Mouse (Mus musculus) intestine, embryonic 15.5 days (tissue): ENCODE data around the gene Slc29a1. TPM values are rescaled to one million over a fixed set of nuclear protein-coding genes. Genes with fewer than 3 reads are reported as not detected.

Source experiments
- ATAC-seq: fragments of 200-750 bp; cut with Nextera tagmentation; 2 replicates; pipeline ENCODE4 v1.8.0; 2017; ENCODE audit warnings: moderate TSS enrichment, moderate library complexity
- H3K27ac ChIP-seq: fragments of 300-500 bp; sonication (generic); 2 replicates; pipeline ENCODE4 v1.5.1; 2015; ENCODE audit warnings: mild to moderate bottlenecking, inconsistent platforms
- H3K27me3 ChIP-seq: fragments of 300-500 bp; sonication (generic); replicated peaks from 2 replicates; pipeline ENCODE4 v1.6.1; 2015; ENCODE audit warnings: inconsistent platforms
- H3K36me3 ChIP-seq: fragments of 300-500 bp; sonication (generic); 2 replicates; pipeline ENCODE4 v1.6.1; 2015; ENCODE audit warnings: inconsistent platforms
- H3K4me1 ChIP-seq: fragments of 300-500 bp; sonication (generic); replicated peaks from 2 replicates; pipeline ENCODE4 v1.6.1; 2015; ENCODE audit warnings: inconsistent platforms
- H3K4me2 ChIP-seq: fragments of 300-500 bp; sonication (generic); replicated peaks from 2 replicates; pipeline ENCODE4 v1.6.1; 2015; ENCODE audit warnings: mild to moderate bottlenecking, inconsistent platforms
- H3K4me3 ChIP-seq: fragments of 300-500 bp; sonication (generic); replicated peaks from 2 replicates; pipeline ENCODE4 v1.5.1; 2015; ENCODE audit warnings: inconsistent platforms
- H3K9ac ChIP-seq: fragments of 300-500 bp; sonication (generic); 2 replicates; pipeline ENCODE4 v1.6.1; 2015; ENCODE audit warnings: inconsistent platforms
- H3K9me3 ChIP-seq: fragments of 300-500 bp; sonication (generic); 2 replicates; pipeline ENCODE4 v1.6.1; 2016; ENCODE audit warnings: inconsistent platforms
- WGBS: fragments of 180-500 bp; shearing (Covaris S2); methylation state at CpG from one replicate; pipeline ENCODE4 v1.1.7; 2015; 5-methylcytosine and 5-hydroxymethylcytosine counted together
- polyA plus RNA-seq: library from polyadenylated mRNA; unstranded; fragments of >200 nt; fragmentation: Nextera tagmentation; extraction: Ambion mirVana; gene quantifications from 2 replicates; pipeline ENCODE4 v1.2.1, GENCODE M21; 2015

Gene Slc29a1
- polyA plus RNA-seq, 1 experiment from 2014 or later: 85.4 TPM

GRCm38 (mm10) chr17:45584939-45585678 lies 14.3 kb downstream of the Slc29a1 start:
- peak; percentile 69 for ATAC-seq
- H3K9ac ChIP-seq: peak overlapping the region; percentile 15; the same call in 1 of the 2 replicates
- no peaks in the 10 kb centered on the region for H3K27me3 ChIP-seq

GRCm38 (mm10) chr17:45584096-45584896 lies 15.1 kb downstream of the Slc29a1 start:
- Histone ChIP-seq H3K9ac (no peak overlapping the region), H3K4me2 (peak overlapping the region; percentile 17; the same call in 1 of the 2 replicates)
- 37% methylated on average over 12 of the region's 12 CpGs for WGBS

More at GRCm38 (mm10) chr17:45584939-45585678, 14.3 kb downstream of the Slc29a1 start:
- Histone ChIP-seq H3K36me3 (peaks cover 5% of the 10 kb centered on the region; the same call in 1 of the 2 replicates), H3K4me2 (peak overlapping the region; percentile 17; the same call in 1 of the 2 replicates), H3K4me3 (no peak overlapping the region), H3K4me1 (peaks cover 22% of the 10 kb centered on the region), H3K27ac (peak overlapping the region; percentile 80), H3K9me3 (no peaks in the 10 kb centered on the region)
- 27% methylated on average over 14 of the region's 14 CpGs for WGBS

GRCm38 (mm10) chr17:45582715-45583355 lies 16.6 kb downstream of the Slc29a1 start:
- Histone ChIP-seq H3K36me3 (peaks cover 5% of the 10 kb centered on the region; the same call in 1 of the 2 replicates), H3K27ac (no peak overlapping the region)

More at GRCm38 (mm10) chr17:45584096-45584896, 15.1 kb downstream of the Slc29a1 start:
- peak; percentile 31 for ATAC-seq
- no peaks in the 10 kb centered on the region for H3K27me3 ChIP-seq
- H3K4me1 ChIP-seq: peaks cover 22% of the 10 kb centered on the region
- H3K27ac ChIP-seq: peak overlapping the region; percentile 80
- H3K36me3 ChIP-seq: peaks cover 5% of the 10 kb centered on the region; the same call in 1 of the 2 replicates
- no peaks in the 10 kb centered on the region for H3K9me3 ChIP-seq
- H3K4me3 ChIP-seq: no peak overlapping the region

GRCm38 (mm10) chr17:45582188-45582587 lies 17.2 kb downstream of the Slc29a1 start:
- Histone ChIP-seq H3K4me2 (no peak overlapping the region), H3K4me1 (peaks cover 25% of the 10 kb centered on the region), H3K4me3 (no peak overlapping the region), H3K27ac (no peak overlapping the region), H3K9me3 (no peaks in the 10 kb centered on the region), H3K27me3 (no peaks in the 10 kb centered on the region), H3K36me3 (peaks cover 4% of the 10 kb centered on the region; the same call in 1 of the 2 replicates), H3K9ac (no peak overlapping the region)
- 94% methylated on average over 6 of the region's 6 CpGs for WGBS
- no peak for ATAC-seq

More at GRCm38 (mm10) chr17:45582715-45583355, 16.6 kb downstream of the Slc29a1 start:
- H3K27me3 ChIP-seq: no peaks in the 10 kb centered on the region
- WGBS: 71% methylated on average over 6 of the region's 6 CpGs
- no peak overlapping the region for H3K9ac ChIP-seq
- H3K4me1 ChIP-seq: peaks cover 25% of the 10 kb centered on the region
- ATAC-seq: no peak
- no peaks in the 10 kb centered on the region for H3K9me3 ChIP-seq
- no peak overlapping the region for H3K4me2 ChIP-seq
- no peak overlapping the region for H3K4me3 ChIP-seq

- no peak overlapping the region for H3K4me3 ChIP-seq
- ATAC-seq: 0 out of 2 replicates have a peak, but pooled peaks have one; percentile 29
- H3K9me3 ChIP-seq: no peaks in the 10 kb centered on the region
- H3K36me3 ChIP-seq: no peaks in the 10 kb centered on the region
- no peaks in the 10 kb centered on the region for H3K27me3 ChIP-seq
- no peak overlapping the region for H3K4me2 ChIP-seq
- WGBS: 11% methylated on average over 2 of the region's 2 CpGs
- peaks cover 25% of the 10 kb centered on the region for H3K4me1 ChIP-seq
- no peak overlapping the region for H3K9ac ChIP-seq
- no peak overlapping the region; the same call in 1 of the 2 replicates for H3K27ac ChIP-seq
Measured at GRCm38 (mm10) chr17:45581567-45581983, 17.8 kb downstream of the Slc29a1 start.

GRCm38 (mm10) chr17:45580958-45581477 lies 18.4 kb downstream of the Slc29a1 start:
- 27% methylated on average over 12 of the region's 12 CpGs for WGBS

GRCm38 (mm10) chr17:45579554-45579953 lies 19.9 kb downstream of the Slc29a1 start:
- 80% methylated on average over 4 of the region's 4 CpGs for WGBS
- Histone ChIP-seq H3K27ac (no peak overlapping the region), H3K4me3 (no peak overlapping the region), H3K27me3 (no peaks in the 10 kb centered on the region), H3K9me3 (no peaks in the 10 kb centered on the region), H3K9ac (no peak overlapping the region), H3K4me2 (no peak overlapping the region), H3K4me1 (peaks cover 20% of the 10 kb centered on the region), H3K36me3 (no peaks in the 10 kb centered on the region)
- ATAC-seq: no peak

More at GRCm38 (mm10) chr17:45580958-45581477, 18.4 kb downstream of the Slc29a1 start:
- Histone ChIP-seq H3K9ac (no peak overlapping the region), H3K27ac (peak overlapping the region; percentile 32; the same call in 1 of the 2 replicates), H3K36me3 (no peaks in the 10 kb centered on the region), H3K9me3 (no peaks in the 10 kb centered on the region), H3K4me3 (no peak overlapping the region), H3K4me1 (peaks cover 25% of the 10 kb centered on the region), H3K4me2 (no peak overlapping the region; the same call in 1 of the 2 replicates), H3K27me3 (no peaks in the 10 kb centered on the region)
- ATAC-seq: peak; percentile 42

GRCm38 (mm10) chr17:45578843-45579242 lies 20.6 kb downstream of the Slc29a1 start:
- WGBS: 77% methylated on average over 7 of the region's 7 CpGs
- H3K36me3 ChIP-seq: no peaks in the 10 kb centered on the region
- no peak overlapping the region for H3K4me3 ChIP-seq
- no peaks in the 10 kb centered on the region for H3K27me3 ChIP-seq
- ATAC-seq: no peak
- H3K9me3 ChIP-seq: no peaks in the 10 kb centered on the region
- no peak overlapping the region for H3K4me2 ChIP-seq
- no peak overlapping the region for H3K27ac ChIP-seq
- H3K4me1 ChIP-seq: peaks cover 19% of the 10 kb centered on the region
- no peak overlapping the region for H3K9ac ChIP-seq

- Histone ChIP-seq H3K9me3 (no peaks in the 10 kb centered on the region), H3K4me2 (no peak overlapping the region), H3K9ac (no peak overlapping the region), H3K36me3 (no peaks in the 10 kb centered on the region), H3K27ac (no peak overlapping the region; the same call in 1 of the 2 replicates), H3K4me3 (no peak overlapping the region), H3K27me3 (no peaks in the 10 kb centered on the region), H3K4me1 (peaks cover 19% of the 10 kb centered on the region)
- ATAC-seq: no peak
- 59% methylated on average over 5 of the region's 5 CpGs for WGBS
Measured at GRCm38 (mm10) chr17:45578242-45578641, 21.2 kb downstream of the Slc29a1 start.

GRCm38 (mm10) chr17:45575123-45575897 lies 24.1 kb downstream of the Slc29a1 start:
- no peak for ATAC-seq
- H3K4me3 ChIP-seq: no peak overlapping the region
- peak overlapping the region; percentile 96 for H3K27ac ChIP-seq
- peaks cover 18% of the 10 kb centered on the region for H3K4me1 ChIP-seq
- H3K4me2 ChIP-seq: peak overlapping the region; percentile 78
- no peaks in the 10 kb centered on the region for H3K27me3 ChIP-seq
- H3K36me3 ChIP-seq: peaks cover 12% of the 10 kb centered on the region
- H3K9ac ChIP-seq: peak overlapping the region; percentile 21
- H3K9me3 ChIP-seq: no peaks in the 10 kb centered on the region
- WGBS: 90% methylated on average over 8 of the region's 8 CpGs
